Mouse (Mus musculus) lung, adult 2 months (tissue): ENCODE data around the gene Gfpt2. TPM values are rescaled to one million over a fixed set of nuclear protein-coding genes. Genes with fewer than 3 reads are reported as not detected.

Source experiments
- DNase-seq: peaks from one replicate; pipeline ENCODE4 v3.0.0; 2022
- H3K4me1 ChIP-seq: fragments of 200-500 bp; 2 replicates; pipeline ENCODE4 v1.6.1; 2011; ENCODE audit warnings: low read length; ENCODE audit not compliant: control insufficient read depth, insufficient read depth
- H3K4me3 ChIP-seq: fragments of 200-500 bp; replicated peaks from 2 replicates; pipeline ENCODE3; 2011; ENCODE audit warnings: low read depth, mild to moderate bottlenecking, control low read depth, low read length; ENCODE audit errors: extremely low read depth
- CTCF ChIP-seq: fragments of 200-500 bp; IDR thresholded peaks from 2 replicates; pipeline ENCODE4 v1.5.1; 2011; ENCODE audit warnings: mild to moderate bottlenecking, low read length, control low read depth; ENCODE audit not compliant: insufficient read depth
- POLR2A ChIP-seq: fragments of 200-500 bp; IDR thresholded peaks from 2 replicates; pipeline ENCODE4 v1.6.1; 2011; ENCODE audit warnings: low read depth, mild to moderate bottlenecking, control low read depth, low read length, borderline replicate concordance; ENCODE audit errors: extremely low read depth
- WGBS: fragments of 180-500 bp; shearing (Covaris S2); methylation state at CpG from one replicate; pipeline ENCODE4 v1.1.7; 2018; 5-methylcytosine and 5-hydroxymethylcytosine counted together
- polyA plus RNA-seq: library from polyadenylated mRNA; depleted of rRNA; stranded (reverse); fragments of >200 nt; gene quantifications from 2 replicates; pipeline ENCODE4 v1.2.3, GENCODE M21; 2012

Gene Gfpt2
- polyA plus RNA-seq, 1 experiment, result 7.0 TPM

DNA sequence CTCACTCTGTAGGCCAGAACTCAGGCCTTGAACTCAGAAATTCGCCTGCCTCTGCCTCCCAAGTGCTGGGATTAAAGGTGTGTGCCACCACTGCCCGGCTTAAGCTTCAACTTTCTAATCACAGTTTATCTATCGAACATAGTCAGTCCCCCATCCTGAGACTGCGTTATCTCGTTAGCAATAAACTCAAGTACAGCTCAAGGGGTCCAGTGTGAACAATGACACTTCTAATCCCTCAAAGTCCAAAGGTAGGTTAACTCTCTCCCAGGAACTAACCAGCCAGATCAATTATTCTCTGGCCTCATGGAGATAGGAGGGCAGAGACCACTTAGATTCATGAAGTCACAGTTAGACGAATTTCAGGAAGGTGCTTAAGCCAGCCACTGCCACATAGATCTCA, 40.3 kb downstream of the Gfpt2 start:
- 92% methylated on average over 6 of the region's 6 CpGs for WGBS
- no peak for TF ChIP-seq POLR2A
- no peak for TF ChIP-seq CTCF
- no peak overlapping the region for H3K4me3 ChIP-seq

DNA sequence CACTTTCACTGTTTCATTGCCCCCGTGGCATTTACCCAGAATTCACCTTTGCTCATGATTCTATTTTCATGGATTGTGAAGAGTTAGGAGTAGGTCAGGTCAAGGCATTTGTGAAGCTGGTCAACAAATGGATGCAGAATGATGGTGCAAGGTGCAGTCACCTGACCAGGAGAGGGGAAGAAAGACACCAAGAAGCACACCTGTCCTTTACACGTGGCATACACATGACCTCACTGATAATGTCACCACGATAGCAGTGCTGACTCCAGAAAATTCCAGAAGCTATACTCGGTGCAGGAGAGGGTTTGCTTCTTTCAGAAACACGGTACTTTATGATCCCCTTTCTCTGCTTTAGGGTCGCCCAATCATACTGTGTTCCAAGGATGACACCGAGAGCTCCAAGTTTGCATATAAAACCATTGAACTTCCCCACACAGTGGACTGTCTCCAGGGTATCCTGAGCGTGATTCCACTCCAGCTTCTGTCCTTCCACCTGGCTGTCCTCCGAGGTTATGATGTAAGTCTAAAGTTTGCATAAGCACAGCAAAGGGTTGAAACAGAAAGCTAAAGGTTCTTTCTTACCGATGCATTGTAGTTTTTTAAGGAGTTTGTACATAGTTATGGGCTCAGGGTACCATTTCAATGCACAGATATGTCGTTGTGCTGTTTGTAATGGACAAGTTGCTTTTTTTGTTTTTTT, 41.4 kb downstream of the Gfpt2 start:
- WGBS, result 92% methylated on average over 11 of the region's 11 CpGs
- TF ChIP-seq POLR2A (no peak), CTCF (no peak)

More for the DNA sequence above, 40.3 kb downstream of the Gfpt2 start:
- peaks cover 3% of the 10 kb centered on the region for H3K4me1 ChIP-seq
- DNase-seq, result no peak

DNA sequence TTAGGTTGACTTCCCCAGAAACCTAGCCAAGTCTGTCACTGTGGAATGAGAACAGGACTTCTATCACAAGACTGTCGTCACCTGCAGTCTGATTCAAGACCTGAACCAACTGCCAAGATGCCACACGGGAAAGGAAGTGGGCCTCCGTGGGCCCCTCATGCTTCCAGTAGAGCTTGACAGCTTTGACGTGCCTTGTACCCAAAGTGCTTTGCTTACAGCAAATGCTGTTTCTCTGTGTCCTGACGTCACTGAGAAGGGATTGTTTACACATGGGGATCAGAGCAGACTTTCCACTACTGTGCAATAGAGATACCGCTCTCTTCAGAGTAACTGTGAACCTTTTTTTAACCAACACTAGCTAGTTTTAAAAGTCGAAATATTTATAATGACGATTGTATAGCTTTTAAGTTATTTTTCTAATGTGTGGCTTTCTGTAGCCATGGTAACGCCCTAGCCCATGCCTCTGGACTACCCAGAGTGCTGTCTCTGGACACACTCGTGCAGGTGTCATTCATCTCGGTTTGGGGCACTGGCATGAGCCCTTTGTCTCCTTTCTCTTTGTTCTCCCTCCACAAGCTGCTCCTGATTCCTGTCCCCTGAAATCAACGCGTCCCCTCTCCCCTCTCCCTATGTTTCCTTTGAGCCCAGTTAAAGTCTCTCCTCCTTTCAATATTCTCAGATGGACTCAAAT, 43.9 kb downstream of the Gfpt2 start:
- 50% methylated on average over 13 of the region's 13 CpGs for WGBS
- TF ChIP-seq CTCF (no peak), POLR2A (no peak)
- H3K4me3 ChIP-seq, result no peak overlapping the region
- DNase-seq, result no peak
- no peaks in the 10 kb centered on the region for H3K4me1 ChIP-seq

More for the DNA sequence above, 41.4 kb downstream of the Gfpt2 start:
- Histone ChIP-seq H3K4me1 (no peaks in the 10 kb centered on the region), H3K4me3 (no peak overlapping the region)
- DNase-seq, result no peak

DNA sequence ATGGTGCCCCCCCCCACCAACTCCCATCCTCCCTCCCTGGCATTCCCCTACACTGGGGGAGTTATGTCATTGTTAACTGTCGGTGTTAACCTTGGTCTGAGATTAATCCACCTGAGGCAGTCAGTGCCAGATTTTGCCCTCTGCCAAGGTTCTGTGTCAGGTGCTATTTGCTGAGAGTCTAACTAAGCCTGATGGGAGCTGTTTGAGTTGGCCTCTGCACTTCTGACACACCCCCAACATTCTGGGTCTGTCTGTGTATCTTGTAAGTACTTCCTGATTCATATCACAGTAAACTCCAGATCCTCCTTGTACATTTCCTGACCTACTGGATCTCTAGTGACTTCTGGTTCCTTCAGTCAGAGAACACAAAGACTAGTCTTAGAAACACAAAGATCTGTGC, 46.7 kb downstream of the Gfpt2 start:
- 29% methylated on average over 1 of the region's 1 CpGs for WGBS
- Histone ChIP-seq H3K4me1 (no peaks in the 10 kb centered on the region; the same call in 1 of the 2 replicates), H3K4me3 (no peak overlapping the region)
- peak; percentile 19 for DNase-seq
- TF ChIP-seq CTCF, result no peak
- TF ChIP-seq POLR2A, result no peak

DNA sequence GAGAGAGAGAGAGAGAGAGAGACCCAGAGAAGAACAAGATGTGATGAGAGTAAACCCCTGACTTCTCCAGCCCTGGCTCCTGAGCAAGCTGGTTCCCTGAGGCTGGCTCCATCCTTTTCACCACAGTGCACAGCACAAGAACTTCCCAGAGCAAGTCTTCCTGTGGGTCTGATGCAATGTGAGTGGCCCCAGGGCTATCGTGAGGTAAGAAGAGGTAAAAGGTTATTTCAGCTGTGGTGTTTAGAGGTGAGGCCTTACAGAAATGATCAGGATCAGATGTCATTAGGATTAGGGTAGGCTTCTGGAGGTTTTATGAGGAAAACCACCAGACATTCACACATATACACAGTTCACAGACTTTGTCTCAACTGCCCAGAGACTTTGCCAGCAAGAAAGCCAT, 47.9 kb downstream of the Gfpt2 start:
- Histone ChIP-seq H3K4me3 (no peak overlapping the region), H3K4me1 (peaks cover 6% of the 10 kb centered on the region)
- TF ChIP-seq POLR2A (no peak), CTCF (no peak)
- DNase-seq, result no peak
- 88% methylated on average over 1 of the region's 1 CpGs for WGBS

DNA sequence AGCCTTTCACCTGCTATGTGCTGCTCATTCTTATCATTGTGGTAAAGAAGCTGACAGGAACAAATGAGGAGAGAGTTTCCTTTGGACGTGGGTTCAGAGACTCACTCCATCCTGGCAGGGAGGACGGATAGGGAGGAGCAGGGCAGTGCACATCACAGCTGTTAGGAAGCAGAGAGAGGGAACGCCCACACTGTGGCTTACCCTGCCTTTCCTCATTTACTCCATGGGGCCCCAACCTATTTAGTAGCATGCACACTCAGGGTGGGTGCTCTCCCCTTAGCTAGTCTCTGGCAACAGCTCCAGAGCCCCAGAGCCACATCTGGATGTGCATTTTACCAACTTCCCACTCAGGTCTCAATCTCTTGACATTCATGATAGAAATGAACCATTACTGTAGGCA, 48.7 kb downstream of the Gfpt2 start:
- Histone ChIP-seq H3K4me3 (no peak overlapping the region), H3K4me1 (peaks cover 6% of the 10 kb centered on the region)
- WGBS, result 34% methylated on average over 3 of the region's 3 CpGs
- DNase-seq, result no peak
- TF ChIP-seq POLR2A (no peak), CTCF (no peak)

DNA sequence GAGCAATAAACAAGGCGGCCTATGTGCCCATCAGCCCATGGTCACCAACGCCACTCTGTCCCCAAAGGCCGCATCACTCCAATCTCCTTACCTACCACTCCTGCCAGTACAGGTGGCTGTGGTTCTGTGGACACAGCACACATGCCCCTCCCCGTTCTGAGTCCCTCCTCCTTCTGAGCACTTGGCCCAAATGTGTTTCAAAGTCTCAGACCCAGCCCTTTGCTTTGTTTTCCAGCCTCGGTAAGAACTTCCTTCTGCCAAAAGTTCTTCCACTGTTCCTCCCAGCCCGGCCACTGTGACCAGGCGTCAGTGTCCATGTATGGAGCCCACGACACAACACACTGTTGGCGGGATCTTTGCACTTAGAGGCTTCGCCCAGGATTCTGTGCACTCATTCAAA, 50.3 kb downstream of the Gfpt2 start:
- 77% methylated on average over 10 of the region's 10 CpGs for WGBS
- no peak for DNase-seq
- Histone ChIP-seq H3K4me1 (peaks cover 13% of the 10 kb centered on the region), H3K4me3 (no peak overlapping the region)
- no peak for TF ChIP-seq POLR2A
- TF ChIP-seq CTCF, result no peak

DNA sequence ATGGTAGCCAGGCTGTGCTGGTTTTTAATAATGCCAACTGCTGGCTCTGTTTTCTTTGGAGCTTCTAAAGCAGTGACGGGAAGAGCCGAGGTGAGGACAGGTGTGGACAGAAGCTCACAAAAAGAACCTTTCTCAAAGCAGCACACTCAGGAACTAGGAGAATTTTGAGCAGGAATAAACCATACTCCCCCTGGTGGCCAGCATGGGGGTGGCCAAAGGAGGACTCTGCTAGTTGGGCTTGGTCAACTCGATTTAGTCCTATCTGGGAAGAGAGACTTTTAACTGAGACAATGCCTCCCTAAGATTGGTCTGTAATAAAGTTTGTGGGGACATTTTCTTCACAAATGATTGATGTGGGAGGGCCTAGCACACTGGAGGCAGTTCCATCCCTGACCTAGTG, 51.0 kb downstream of the Gfpt2 start:
- WGBS, result 28% methylated on average over 3 of the region's 3 CpGs
- Histone ChIP-seq H3K4me1 (peaks cover 13% of the 10 kb centered on the region), H3K4me3 (no peak overlapping the region)
- TF ChIP-seq POLR2A (no peak), CTCF (peak; percentile 74)
- DNase-seq, result peak; percentile 55

DNA sequence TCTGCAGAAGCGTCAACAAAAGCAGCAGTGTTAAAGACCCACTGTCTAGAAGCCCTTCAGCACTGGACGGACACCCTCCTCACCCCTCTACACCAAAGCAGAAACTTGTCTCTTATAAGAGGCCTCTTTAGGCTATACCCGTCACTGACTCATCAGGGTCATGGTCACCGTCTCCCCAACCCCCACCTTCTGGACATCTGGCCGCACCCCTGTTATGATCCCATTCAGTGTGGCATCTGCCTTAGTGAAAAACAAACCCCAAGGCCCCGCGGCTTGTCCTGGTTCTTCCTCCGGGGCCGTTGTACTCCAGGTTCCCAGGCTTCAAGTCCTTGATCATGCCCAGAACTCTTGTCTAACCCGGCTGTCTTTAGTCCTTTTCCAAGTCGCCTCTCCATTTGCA, 52.0 kb downstream of the Gfpt2 start:
- H3K4me3 ChIP-seq, result peak overlapping the region; percentile 62
- no peak for DNase-seq
- TF ChIP-seq CTCF (no peak), POLR2A (no peak)
- H3K4me1 ChIP-seq, result peaks cover 16% of the 10 kb centered on the region
- WGBS, result 37% methylated on average over 11 of the region's 11 CpGs
